Mouse (Mus musculus) myocyte (in vitro differentiated cells): ENCODE data around the gene Ppp1r3e. TPM values are rescaled to one million over a fixed set of nuclear protein-coding genes. Genes with fewer than 3 reads are reported as not detected.

ENCODE experiments used
- H3K27me3 ChIP-seq: one replicate; pipeline ENCODE4 v1.6.1; 2011; ENCODE audit not compliant: control insufficient read depth, insufficient read depth, insufficient read length
- H3K36me3 ChIP-seq: one replicate; pipeline ENCODE4 v1.6.1; 2011; ENCODE audit not compliant: control insufficient read depth, insufficient read depth
- H3K4me2 ChIP-seq: one replicate; pipeline ENCODE4 v1.6.1; 2011; ENCODE audit warnings: low read depth, control low read depth
- H3K4me3 ChIP-seq: one replicate; pipeline ENCODE4 v1.5.1; 2011; ENCODE audit warnings: mild to moderate bottlenecking, control low read depth, moderate library complexity
- H3K79me2 ChIP-seq: one replicate; pipeline ENCODE4 v1.6.1; 2011; ENCODE audit not compliant: control insufficient read depth, insufficient read depth
- H3ac ChIP-seq: one replicate; pipeline ENCODE4 v1.6.1; 2011; ENCODE audit not compliant: control insufficient read depth, insufficient read length
- CEBPB ChIP-seq: IDR thresholded peaks from 2 replicates; pipeline ENCODE4 v1.6.1; 2011; ENCODE audit warnings: mild to moderate bottlenecking, moderate library complexity; ENCODE audit not compliant: poor library complexity, insufficient read depth, severe bottlenecking
- E2F4 ChIP-seq: IDR thresholded peaks from one replicate; pipeline ENCODE4 v1.6.1; 2011; ENCODE audit warnings: mild to moderate bottlenecking, control low read depth, moderate library complexity; ENCODE audit not compliant: insufficient read depth
- MAX ChIP-seq: IDR thresholded peaks from one replicate; pipeline ENCODE4 v1.6.1; 2011; ENCODE audit warnings: low read depth, mild to moderate bottlenecking, control low read depth
- MYOD1 ChIP-seq, 3 experiments: IDR thresholded peaks; one replicate each; pipeline ENCODE4 v1.6.1; 2011; ENCODE audit warnings: control low read depth in 2 of 3, low read depth in 2 of 3, mild to moderate bottlenecking in 2 of 3, moderate library complexity in 1 of 3; ENCODE audit not compliant: insufficient read length in 2 of 3, control insufficient read depth in 1 of 3
- MYOG ChIP-seq, 3 experiments: IDR thresholded peaks; one replicate each; pipeline ENCODE4 v1.6.1; 2011; ENCODE audit warnings: control low read depth in 2 of 3, low read depth in 2 of 3, mild to moderate bottlenecking in 2 of 3; ENCODE audit not compliant: insufficient read length in 2 of 3, control insufficient read depth in 1 of 3, insufficient read depth in 1 of 3
- POLR2A ChIP-seq: IDR thresholded peaks from one replicate; pipeline ENCODE4 v1.6.1; 2011; ENCODE audit warnings: low read depth, mild to moderate bottlenecking, control low read depth, moderate library complexity; ENCODE audit not compliant: insufficient read length
- POLR2AphosphoS2 ChIP-seq: IDR thresholded peaks from one replicate; pipeline ENCODE4 v1.6.1; 2011; ENCODE audit warnings: low read depth, control low read depth; ENCODE audit not compliant: insufficient read length
- REST ChIP-seq: IDR thresholded peaks from one replicate; pipeline ENCODE4 v1.6.1; 2011; ENCODE audit warnings: mild to moderate bottlenecking, control low read depth, moderate library complexity; ENCODE audit not compliant: insufficient read depth, insufficient read length
- SRF ChIP-seq: IDR thresholded peaks from one replicate; pipeline ENCODE4 v1.6.1; 2011; ENCODE audit warnings: low read depth; ENCODE audit not compliant: control insufficient read depth, insufficient read length
- TCF12 ChIP-seq: IDR thresholded peaks from one replicate; pipeline ENCODE4 v1.6.1; 2011; ENCODE audit warnings: mild to moderate bottlenecking, control low read depth; ENCODE audit not compliant: poor library complexity, insufficient read depth, severe bottlenecking
- TCF3 ChIP-seq: IDR thresholded peaks from one replicate; pipeline ENCODE4 v1.6.1; 2011; ENCODE audit warnings: low read depth, control low read depth; ENCODE audit not compliant: insufficient read length
- USF1 ChIP-seq: IDR thresholded peaks from one replicate; pipeline ENCODE4 v1.6.1; 2011; ENCODE audit warnings: low read depth, mild to moderate bottlenecking, control low read depth, moderate library complexity
- polyA plus RNA-seq: library from polyadenylated mRNA; unstranded; fragments of >200 nt; fragmentation: generic; extraction: Trizol; gene quantifications from one replicate; pipeline ENCODE4 v1.2.1, GENCODE M21; 2012; ENCODE audit warnings: missing spikeins

Ppp1r3e gene
- polyA plus RNA-seq, 1 experiment: 0.71 TPM

GRCm38 (mm10) chr14:54920076-54920685 is 42.8 kb upstream of the Ppp1r3e start:
- Histone ChIP-seq H3ac (no peak overlapping the region), H3K4me2 (no peak overlapping the region), H3K4me3 (no peak overlapping the region), H3K79me2 (no peaks in the 10 kb centered on the region), H3K36me3 (no peaks in the 10 kb centered on the region), H3K27me3 (peaks cover 36% of the 10 kb centered on the region)
- TF ChIP-seq E2F4 (no peak), TCF3 (no peak), POLR2A (no peak), MAX (no peak), REST (no peak)

- Histone ChIP-seq H3K36me3 (no peaks in the 10 kb centered on the region), H3K4me3 (no peak overlapping the region), H3ac (no peak overlapping the region), H3K4me2 (no peak overlapping the region), H3K27me3 (peaks cover 45% of the 10 kb centered on the region), H3K79me2 (no peaks in the 10 kb centered on the region)
- TF ChIP-seq MAX: no peak
- no peak for TF ChIP-seq USF1
- TF ChIP-seq POLR2A: no peak
- no peak for TF ChIP-seq TCF3
- TF ChIP-seq MYOD1 (IDR thresholded peaks at IDR 0.05; ENCODE audit: control insufficient read depth in 1 of 3, insufficient read length in 2 of 3, low read depth in 2 of 3): no peak
- TF ChIP-seq E2F4: no peak
- TF ChIP-seq SRF: no peak
- no peak for TF ChIP-seq POLR2AphosphoS2
- TF ChIP-seq CEBPB: no peak
- no peak for TF ChIP-seq MYOG (IDR thresholded peaks at IDR 0.05; ENCODE audit: control insufficient read depth in 1 of 3, insufficient read depth in 1 of 3, insufficient read length in 2 of 3, low read depth in 2 of 3)
- no peak for TF ChIP-seq REST
- TF ChIP-seq TCF12: no peak
Observed at GRCm38 (mm10) chr14:54913343-54913742, 36.0 kb upstream of the Ppp1r3e start.

- TF ChIP-seq TCF12 (no peak), REST (no peak), POLR2A (no peak), MYOG (IDR thresholded peaks at IDR 0.05; ENCODE audit: control insufficient read depth in 1 of 3, insufficient read depth in 1 of 3, insufficient read length in 2 of 3, low read depth in 2 of 3) (no peak), TCF3 (no peak), E2F4 (no peak), MYOD1 (IDR thresholded peaks at IDR 0.05; ENCODE audit: control insufficient read depth in 1 of 3, insufficient read length in 2 of 3, low read depth in 2 of 3) (no peak), MAX (no peak), SRF (no peak), CEBPB (no peak)
- Histone ChIP-seq H3K27me3 (peaks cover 44% of the 10 kb centered on the region), H3K36me3 (no peaks in the 10 kb centered on the region), H3K4me2 (no peak within 1 kb of the TSS), H3K79me2 (no peaks in the 10 kb centered on the region), H3ac (no peak within 1 kb of the TSS), H3K4me3 (no peak within 1 kb of the TSS)
Observed at GRCm38 (mm10) chr14:54912886-54913285, 35.5 kb upstream of the Ppp1r3e start, which contains the start of gene Slc22a17. Slc22a17 (minus strand) TSS chr14:54913132.

- no peak overlapping the region for H3ac ChIP-seq
- TF ChIP-seq MAX (no peak), POLR2AphosphoS2 (no peak), TCF3 (no peak), MYOG (IDR thresholded peaks at IDR 0.05; ENCODE audit: control insufficient read depth in 1 of 3, insufficient read depth in 1 of 3, insufficient read length in 2 of 3, low read depth in 2 of 3) (no peak), POLR2A (no peak), TCF12 (no peak), USF1 (no peak), REST (no peak), SRF (no peak), MYOD1 (IDR thresholded peaks at IDR 0.05; ENCODE audit: control insufficient read depth in 1 of 3, insufficient read length in 2 of 3, low read depth in 2 of 3) (no peak), E2F4 (no peak), CEBPB (no peak)
- H3K27me3 ChIP-seq: peaks cover 43% of the 10 kb centered on the region
- no peaks in the 10 kb centered on the region for H3K79me2 ChIP-seq
- H3K36me3 ChIP-seq: no peaks in the 10 kb centered on the region
- H3K4me3 ChIP-seq: no peak overlapping the region
- no peak overlapping the region for H3K4me2 ChIP-seq
Observed at GRCm38 (mm10) chr14:54912109-54912850, 34.9 kb upstream of the Ppp1r3e start.
